In the genomic region with DNA sequence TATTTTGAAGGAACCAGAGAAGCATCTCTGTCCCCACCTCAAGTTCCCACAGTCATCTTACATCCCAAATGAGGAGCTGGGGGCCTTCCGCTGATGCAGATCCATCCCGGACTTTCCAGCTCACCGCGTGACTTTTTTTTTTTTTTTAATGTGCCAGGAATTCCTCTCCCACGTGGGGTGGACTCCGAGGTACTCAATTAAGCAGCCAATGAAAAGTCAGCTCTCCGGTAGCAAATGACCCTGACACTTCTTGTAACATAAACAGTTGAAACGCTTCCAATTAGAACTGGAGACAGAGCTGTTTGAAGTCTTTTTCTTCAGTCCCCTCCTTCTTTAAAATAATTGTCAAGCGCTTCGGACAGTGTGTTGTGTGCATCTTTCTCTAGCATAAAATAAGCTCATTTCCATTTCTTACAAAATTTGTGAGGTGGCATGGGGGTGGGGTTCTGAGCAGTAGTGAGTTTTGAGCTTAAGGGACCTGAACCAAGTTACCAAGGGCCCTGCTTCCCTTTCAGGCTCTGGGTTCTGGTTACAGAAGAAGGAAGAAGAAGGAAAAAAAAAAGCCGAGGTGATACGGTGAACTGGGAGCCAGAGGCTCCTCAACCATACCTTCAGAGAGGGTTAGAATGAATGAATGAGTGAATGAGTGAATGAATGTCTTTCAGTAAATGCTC, we compare ENCODE assay signal across 9 mouse cellular contexts. TPM values are rescaled to one million over a fixed set of nuclear protein-coding genes. Genes with fewer than 3 reads are reported as not detected.
DNase-seq lines count a peak whose midpoint lies in the region; ATAC-seq and TF ChIP-seq lines count a peak whose summit lies in the region.
"Had no signal": no experiment of that assay in that cellular context is flagged by ENCODE, and none has a peak within 500 bp of the region (broad histone marks: within the 10 kb centered on the region; RNA-seq: fewer than 3 reads in every experiment).

No protein-coding gene starts in this region.

- WGBS in heart, embryonic 11.5 days (ENCODE audit: insufficient replicate concordance) = under 1% methylated on average over 12 of the region's 12 CpGs
- 0% methylated on average over 12 of the region's 12 CpGs for WGBS in kidney, embryonic 14.5 days
- WGBS in stomach, postnatal 0 days = under 1% methylated on average over 12 of the region's 12 CpGs

- TF ChIP-seq CTCF in stomach, postnatal 0 days (IDR thresholded peaks at IDR 0.05; ENCODE audit: low read depth) = no peak

- DNase-seq in gastrocnemius, postnatal 14 days = peak; percentile 30
- no peak for DNase-seq in gastrocnemius, adult 8-10 months (ENCODE audit: low spot score in 2 of 2)
- peak; percentile 43 to 49 for DNase-seq in cerebellum, postnatal 36 days
- DNase-seq in lung, postnatal 10 days = peak; percentile 92
- peak; percentile 84 for DNase-seq in stomach, postnatal 0 days (ENCODE audit: low spot score)

- intact Hi-C loops in gastrocnemius, postnatal 14 days (cut with DNase I; ENCODE audit: low total_unique reads) = loop anchor here (10.0 kb wide), 1 partner anchor 276 kb away; no protein-coding TSS in a partner anchor

- peaks cover 28% of the 10 kb centered on the region for H3K4me1 ChIP-seq in heart, embryonic 11.5 days (ENCODE audit: control insufficient read depth, insufficient read depth, low read length)
- H3K4me1 ChIP-seq in kidney, embryonic 14.5 days (ENCODE audit: control insufficient read depth, insufficient read depth, low read length) = peaks cover 47% of the 10 kb centered on the region
- H3K4me1 ChIP-seq in stomach, postnatal 0 days (replicated peaks; ENCODE audit: control insufficient read depth, insufficient read depth) = peaks cover 8% of the 10 kb centered on the region

- H3K4me3 ChIP-seq in heart, embryonic 11.5 days (ENCODE audit: low read depth, low read length) = peak overlapping the region; percentile 0; the same call in 1 of the 2 replicates
- no peak overlapping the region for H3K4me3 ChIP-seq in kidney, embryonic 14.5 days (ENCODE audit: low read length)
- no peak overlapping the region for H3K4me3 ChIP-seq in stomach, postnatal 0 days (ENCODE audit: low read depth, low read length)

- H3K27me3 ChIP-seq in heart, embryonic 11.5 days (ENCODE audit: control insufficient read depth, insufficient read depth, low read length) = peaks cover 39% of the 10 kb centered on the region
- peaks cover 8% of the 10 kb centered on the region; the same call in 1 of the 2 replicates for H3K27me3 ChIP-seq in kidney, embryonic 14.5 days (ENCODE audit: control insufficient read depth, insufficient read depth, low read length)
- H3K27me3 ChIP-seq in stomach, postnatal 0 days (ENCODE audit: control insufficient read depth, insufficient read depth, low read length) = no peaks in the 10 kb centered on the region

- no peaks in the 10 kb centered on the region for H3K9me3 ChIP-seq in heart, embryonic 11.5 days (replicated peaks; ENCODE audit: control insufficient read depth, low read length)
- H3K9me3 ChIP-seq in kidney, embryonic 14.5 days (ENCODE audit: control insufficient read depth, low read length) = no peaks in the 10 kb centered on the region
- H3K9me3 ChIP-seq in stomach, postnatal 0 days (ENCODE audit: control insufficient read depth, low read length) = no peaks in the 10 kb centered on the region

- H3K36me3 ChIP-seq in heart, embryonic 11.5 days (ENCODE audit: control insufficient read depth, insufficient read depth, low read length) = no peaks in the 10 kb centered on the region
- no peaks in the 10 kb centered on the region for H3K36me3 ChIP-seq in kidney, embryonic 14.5 days (ENCODE audit: control insufficient read depth, insufficient read depth, low read length)
- no peaks in the 10 kb centered on the region for H3K36me3 ChIP-seq in stomach, postnatal 0 days (ENCODE audit: control insufficient read depth, insufficient read depth, low read length)
- H3K36me3 ChIP-seq: G1E had no signal

- no peak for ATAC-seq in heart, embryonic 11.5 days (replicated peaks; ENCODE audit: insufficient number of reproducible peaks, low FRiP score, low TSS enrichment)
- ATAC-seq in kidney, embryonic 14.5 days (ENCODE audit: low FRiP score, low TSS enrichment) = no peak
- ATAC-seq in stomach, postnatal 0 days (ENCODE audit: low FRiP score, low TSS enrichment) = no peak
- ATAC-seq in inflammation-experienced regulatory T-cells, adult 6 months = no peak

- no peak overlapping the region for H3K9ac ChIP-seq in heart, embryonic 11.5 days (ENCODE audit: low read depth, low read length)
- H3K9ac ChIP-seq in kidney, embryonic 14.5 days (ENCODE audit: low read depth, low read length) = no peak overlapping the region
- no peak overlapping the region for H3K9ac ChIP-seq in stomach, postnatal 0 days (ENCODE audit: low read length)

- peak overlapping the region; percentile 96 for H3K4me2 ChIP-seq in heart, embryonic 11.5 days
- H3K4me2 ChIP-seq in kidney, embryonic 14.5 days (replicated peaks; ENCODE audit: low read depth, low read length) = peak overlapping the region; percentile 52
- peak overlapping the region; percentile 50 for H3K4me2 ChIP-seq in stomach, postnatal 0 days (replicated peaks; ENCODE audit: low read depth)

- peak; percentile 86 for TF ChIP-seq EP300 in stomach, postnatal 0 days (optimal IDR thresholded peaks at IDR 0.05)

- no peak overlapping the region for H3K27ac ChIP-seq in heart, embryonic 11.5 days (ENCODE audit: low read depth, low read length)
- peak overlapping the region; percentile 53; the same call in 1 of the 2 replicates for H3K27ac ChIP-seq in kidney, embryonic 14.5 days (ENCODE audit: low read depth, low read length)
- H3K27ac ChIP-seq in stomach, postnatal 0 days (replicated peaks) = no peak overlapping the region

RNA-seq across cellular contexts. Expression of gene Tle3, which starts 3.5 kb away (rescaled TPM):
- total RNA-seq in gastrocnemius, postnatal 14 days (2021) = 10 to 100 TPM; 12.5 to 14.2 TPM
- total RNA-seq in gastrocnemius, adult 8-10 months (2022) = 1 to 10 TPM; 3.2 to 6.7 (median 4.3) TPM
- 9.3 and 11.4 TPM in 2 replicates for polyA plus RNA-seq in heart, embryonic 11.5 days (2014; fragmentation: Nextera tagmentation; extraction: Ambion mirVana)
- 29.6 and 33.7 TPM in 2 replicates for polyA plus RNA-seq in kidney, embryonic 14.5 days (2014; fragmentation: Nextera tagmentation; extraction: Ambion mirVana)
- polyA plus RNA-seq in stomach, postnatal 0 days (2015; fragmentation: Nextera tagmentation; extraction: Ambion mirVana) = 16.8 and 18.2 TPM in 2 replicates
- polyA plus RNA-seq in inflammation-experienced regulatory T-cells, adult 6 months (2017; shearing (Covaris generic)) = 10 to 100 TPM; 24.8 to 36.7 (median 29.8) TPM

Comparison
In these comparisons a context has a peak if more than half of its experiments do, and no peak if none do; other contexts are left out.
1. DNase-seq: peak in gastrocnemius, postnatal 14 days (single experiment), cerebellum, postnatal 36 days (2 of 2), lung, postnatal 10 days (single experiment) and stomach, postnatal 0 days (single experiment); none in gastrocnemius, adult 8-10 months (0 of 2).
2. Peak in every context shown above with its lines, with median percentiles within 50 percentile points of each other: H3K4me2 ChIP-seq.